Mouse (Mus musculus) ES-E14 (cell line): ENCODE measurements around the gene Mlxipl. TPM values are rescaled to one million over a fixed set of nuclear protein-coding genes. Genes with fewer than 3 reads are reported as not detected.

Source experiments
- DNase-seq: peaks from one replicate; pipeline ENCODE4 v3.0.0-alpha.2; 2013; ENCODE audit warnings: low read depth, low spot score
- H3K27ac ChIP-seq: 2 replicates; pipeline ENCODE4 v1.5.1; 2012; ENCODE audit warnings: low read depth, mild to moderate bottlenecking, low read length, moderate library complexity, mixed read lengths; ENCODE audit not compliant: poor library complexity, insufficient read depth, severe bottlenecking
- H3K36me3 ChIP-seq: 2 replicates; pipeline ENCODE4 v1.6.1; 2012; ENCODE audit warnings: mild to moderate bottlenecking, low read length, moderate library complexity, mixed read lengths; ENCODE audit not compliant: control insufficient read depth, poor library complexity, insufficient read depth, severe bottlenecking
- H3K4me1 ChIP-seq, 2 experiments: fragments of 150-350 bp in 1 of 2; sonication (generic) in 1 of 2; 2 replicates each; pipeline ENCODE4 v1.6.1; 2012; ENCODE audit warnings: low read length in 2 of 2, mild to moderate bottlenecking in 1 of 2, mixed read lengths in 1 of 2; ENCODE audit not compliant: control insufficient read depth in 2 of 2, insufficient read depth in 2 of 2, poor library complexity in 1 of 2
- H3K4me3 ChIP-seq, 2 experiments: fragments of 150-350 bp in 1 of 2; sonication (generic) in 1 of 2; 2 replicates each; pipeline ENCODE4 v1.5.1; 2012; ENCODE audit warnings: low read length in 2 of 2, low read depth in 1 of 2, mild to moderate bottlenecking in 1 of 2, mixed read lengths in 1 of 2; ENCODE audit not compliant: insufficient read depth in 1 of 2, poor library complexity in 1 of 2, severe bottlenecking in 1 of 2
- H3K9ac ChIP-seq: 2 replicates; pipeline ENCODE4 v1.6.1; 2012; ENCODE audit warnings: low read depth, mild to moderate bottlenecking, low read length, mixed read lengths; ENCODE audit not compliant: poor library complexity, insufficient read depth, severe bottlenecking
- H3K9me3 ChIP-seq: fragments of 150-350 bp; sonication (generic); 2 replicates; pipeline ENCODE4 v1.6.1; 2012; ENCODE audit warnings: low read depth, mild to moderate bottlenecking, low read length; ENCODE audit not compliant: control insufficient read depth, insufficient read depth
- CHD2 ChIP-seq: IDR thresholded peaks from 2 replicates; pipeline ENCODE4 v1.6.1; 2014; ENCODE audit warnings: mild to moderate bottlenecking, low read depth, low read length, inconsistent platforms
- HCFC1 ChIP-seq: IDR thresholded peaks from 2 replicates; pipeline ENCODE4 v1.6.1; 2012; ENCODE audit warnings: low read length, inconsistent platforms, borderline replicate concordance; ENCODE audit not compliant: insufficient read depth
- MAFK ChIP-seq: IDR thresholded peaks from 2 replicates; pipeline ENCODE4 v1.6.1; 2014; ENCODE audit warnings: mild to moderate bottlenecking, low read depth, low read length, inconsistent platforms; ENCODE audit not compliant: insufficient read depth
- ZC3H11A ChIP-seq: IDR thresholded peaks from 2 replicates; pipeline ENCODE4 v1.6.1; 2012; ENCODE audit warnings: low read depth, mild to moderate bottlenecking, inconsistent platforms, low read length, borderline replicate concordance
- ZNF384 ChIP-seq: IDR thresholded peaks from 2 replicates; pipeline ENCODE4 v1.6.1; 2012; ENCODE audit warnings: low read depth, low read length, inconsistent platforms
- in situ Hi-C, 2 experiments: fragments of 600-800 bp; cut with MboI; formaldehyde crosslinking; loops; one replicate each; pipeline ENCODE4 v1.15.1; 2025; ENCODE audit warnings: low sequenced_read_pairs in 2 of 2, inconsistent platforms in 1 of 2; ENCODE audit not compliant: unreplicated experiment in 2 of 2
- total RNA-seq: library from RNA; depleted of rRNA; stranded (reverse); fragments of 300-350 nt; gene quantifications from 2 replicates; pipeline ENCODE4 v1.2.3, GENCODE M21; 2012

Mlxipl gene
- total RNA-seq, 1 experiment = 7.6 TPM

DNA sequence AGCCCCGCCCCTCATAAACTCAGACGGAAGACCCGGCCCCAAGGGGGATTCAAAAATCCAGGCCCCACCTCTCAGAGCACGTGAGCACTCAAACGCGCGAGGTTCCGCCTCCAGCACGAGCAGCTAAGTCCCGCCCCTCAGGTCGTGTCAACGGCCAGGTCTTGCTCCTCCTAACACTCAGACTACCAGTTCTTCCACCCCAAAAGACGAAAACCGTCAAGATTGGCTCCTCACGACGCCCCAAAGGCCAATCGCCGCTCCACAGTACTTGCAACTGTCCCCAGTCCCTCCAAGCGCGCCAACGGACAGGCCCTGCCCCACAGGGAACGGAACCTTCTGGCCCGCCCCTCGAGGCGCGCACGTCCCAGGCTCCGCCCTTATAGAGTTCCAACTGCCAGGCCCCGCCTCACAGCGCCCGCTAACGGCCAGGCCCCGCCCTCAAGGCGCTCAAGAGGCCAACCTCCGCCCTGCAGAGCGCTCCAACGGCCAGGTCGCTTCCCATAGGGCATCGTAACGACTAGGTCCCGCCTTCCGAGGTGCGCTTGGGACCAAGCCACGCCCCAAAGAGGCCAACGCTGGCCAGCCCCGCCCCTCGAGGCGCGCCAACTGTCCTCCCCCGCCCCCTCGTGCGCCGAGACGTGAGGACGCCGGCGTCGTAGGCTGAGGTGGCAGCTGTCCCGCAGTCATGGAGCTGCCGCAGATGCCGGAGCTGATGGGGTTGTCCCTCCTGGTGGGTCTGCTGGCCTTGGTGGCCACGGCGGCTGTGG is 59.5 kb downstream of the Mlxipl start, which contains the start of gene Tbl2:
Tbl2 (plus strand) TSS at position 605 of the 767 bp plus-strand sequence.
- Histone ChIP-seq H3K9ac (peak within 1 kb of the TSS; percentile 94), H3K9me3 (no peaks in the 10 kb centered on the region), H3K27ac (peak within 1 kb of the TSS; percentile 94), H3K4me1 (peaks cover 0 to 2% of the 10 kb centered on the region in 2 experiments; a peak in 2 of 4 replicates), H3K36me3 (peaks cover 14% of the 10 kb centered on the region), H3K4me3 (peak within 1 kb of the TSS; percentile 93)
- peak; percentile 99 for DNase-seq
- TF ChIP-seq HCFC1 (no peak; the same call in 1 of the 2 replicates), MAFK (no peak)
- in situ Hi-C loops = no loop called here

DNA sequence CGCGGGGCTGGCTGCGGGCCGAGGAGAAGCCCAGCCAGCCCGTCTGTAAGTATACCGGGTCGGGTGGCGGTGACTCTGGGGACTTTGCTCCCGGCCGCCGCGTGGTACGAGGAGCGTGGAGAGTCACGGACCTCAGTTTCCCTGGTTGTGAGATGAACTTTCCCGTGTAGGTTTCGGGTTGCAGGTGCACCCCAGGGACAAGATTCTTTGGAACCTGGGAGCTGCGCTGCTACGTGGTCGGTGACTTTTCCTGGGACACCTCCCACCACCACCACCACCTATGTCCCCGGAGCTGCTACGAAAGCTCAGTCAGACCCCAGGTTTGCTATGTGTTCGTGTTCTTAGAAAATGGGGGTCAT is 60.1 kb downstream of the Mlxipl start:
- H3K4me1 ChIP-seq = peaks cover 0 to 2% of the 10 kb centered on the region in 2 experiments; a peak in 2 of 4 replicates
- H3K27ac ChIP-seq = no peak overlapping the region
- peak overlapping the region; percentile 93 for H3K4me3 ChIP-seq
- DNase-seq = no peak
- H3K9me3 ChIP-seq = no peaks in the 10 kb centered on the region
- peak overlapping the region; percentile 87 for H3K9ac ChIP-seq
- in situ Hi-C loops = no loop called here
- TF ChIP-seq CHD2 (no peak), ZC3H11A (no peak)
- H3K36me3 ChIP-seq = peaks cover 17% of the 10 kb centered on the region

DNA sequence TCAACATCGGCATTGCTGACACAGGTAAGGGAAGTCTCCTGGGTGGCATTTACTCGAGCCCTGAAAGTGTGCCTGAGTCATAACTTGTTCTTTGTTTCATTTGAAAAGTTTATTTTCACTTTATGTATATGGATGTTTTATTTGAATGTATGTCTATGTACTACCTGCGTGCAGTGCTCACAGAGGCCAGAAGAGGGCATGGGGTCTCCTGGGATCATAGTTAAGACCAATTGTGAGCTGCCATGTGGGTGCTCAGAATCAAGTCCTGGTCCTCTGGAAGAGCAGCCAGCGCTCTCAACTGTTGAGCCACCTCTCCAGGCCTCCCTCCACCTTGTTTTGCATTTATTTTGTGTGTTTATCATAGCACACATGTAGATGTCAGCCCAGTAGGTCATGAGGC is 66.8 kb downstream of the Mlxipl start:
- Histone ChIP-seq H3K36me3 (peaks cover 56% of the 10 kb centered on the region), H3K27ac (no peak overlapping the region; the same call in 1 of the 2 replicates), H3K9ac (no peak overlapping the region), H3K4me3 (no peak overlapping the region), H3K9me3 (no peaks in the 10 kb centered on the region), H3K4me1 (no peaks in the 10 kb centered on the region; a peak in 1 of 4 replicates)
- DNase-seq = no peak
- no peak for TF ChIP-seq HCFC1
- in situ Hi-C loops = no loop called here

DNA sequence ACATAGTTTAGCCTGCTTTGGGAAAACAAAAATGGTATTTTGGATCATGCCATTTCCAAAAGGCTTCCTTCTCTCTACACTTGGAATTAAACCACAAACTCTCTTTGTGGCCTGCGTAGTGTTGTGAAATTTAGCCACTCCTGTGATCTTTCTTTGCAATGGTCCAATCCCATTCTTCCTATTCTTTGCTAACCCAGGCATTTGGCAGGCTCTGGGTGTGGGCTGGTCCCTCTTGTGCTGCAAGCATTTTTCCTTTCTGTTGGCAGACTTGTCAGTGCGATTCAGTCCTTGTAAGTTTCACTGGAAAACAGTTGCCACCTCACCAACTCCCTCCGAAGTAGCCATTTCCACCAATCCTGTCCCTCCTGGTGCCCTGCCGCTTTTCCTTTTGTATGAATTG is 71.5 kb downstream of the Mlxipl start:
- Histone ChIP-seq H3K4me1 (no peaks in the 10 kb centered on the region), H3K9ac (no peak overlapping the region), H3K27ac (no peak overlapping the region), H3K4me3 (no peak overlapping the region), H3K36me3 (peaks cover 37% of the 10 kb centered on the region), H3K9me3 (no peaks in the 10 kb centered on the region)
- in situ Hi-C loops = no loop called here
- no peak for TF ChIP-seq ZNF384
- TF ChIP-seq HCFC1 = no peak
- no peak for TF ChIP-seq ZC3H11A
- TF ChIP-seq MAFK = no peak
- no peak for TF ChIP-seq CHD2
- DNase-seq = no peak

DNA sequence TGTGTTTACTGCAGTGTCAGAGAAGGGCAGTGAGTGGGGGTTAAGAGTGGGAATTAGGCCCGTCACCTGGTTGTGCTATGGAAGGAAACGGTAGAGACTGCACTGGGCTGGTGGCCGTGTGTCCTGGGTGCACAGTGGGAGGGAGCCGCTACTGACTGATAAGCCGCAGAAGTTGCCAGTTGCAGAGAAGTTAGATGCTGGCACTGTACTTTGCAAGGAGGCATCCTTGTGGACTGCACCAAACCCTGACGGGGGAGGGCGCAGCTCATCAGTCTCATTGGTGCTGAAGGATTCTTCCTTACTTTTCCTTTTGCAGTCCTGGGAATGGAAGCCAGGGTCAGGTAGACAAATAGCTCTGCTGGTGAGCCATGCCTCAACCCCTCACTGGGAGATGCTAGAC is 72.0 kb downstream of the Mlxipl start:
- Histone ChIP-seq H3K9me3 (no peaks in the 10 kb centered on the region), H3K27ac (no peak overlapping the region), H3K36me3 (peaks cover 33% of the 10 kb centered on the region), H3K4me3 (no peak overlapping the region), H3K9ac (no peak overlapping the region), H3K4me1 (no peaks in the 10 kb centered on the region; a peak in 1 of 4 replicates)
- in situ Hi-C loops = no loop called here
- no peak for TF ChIP-seq MAFK
- no peak for TF ChIP-seq CHD2
- no peak for TF ChIP-seq ZC3H11A
- no peak for TF ChIP-seq HCFC1
- TF ChIP-seq ZNF384 = no peak
- no peak for DNase-seq
